Mouse (Mus musculus) megakaryocyte, embryonic 14.5 days (primary cell): ENCODE measurements around the gene Naxe.

ENCODE experiments used
- FLI1 ChIP-seq: IDR thresholded peaks from 2 replicates; pipeline ENCODE4 v1.6.1; 2012; ENCODE audit warnings: low read length, inconsistent platforms, mixed read lengths
- GATA1 ChIP-seq: IDR thresholded peaks from 3 replicates; pipeline ENCODE4 v1.6.1; 2012; ENCODE audit warnings: mixed read lengths, low read length, inconsistent platforms, borderline replicate concordance

GRCm38 (mm10) chr3:88073631-88074030 is 15.3 kb upstream of the Naxe start:
- TF ChIP-seq GATA1: no peak
- TF ChIP-seq FLI1: no peak
